Mouse (Mus musculus): ENCODE data around the gene Gal3st2c.

DNA sequence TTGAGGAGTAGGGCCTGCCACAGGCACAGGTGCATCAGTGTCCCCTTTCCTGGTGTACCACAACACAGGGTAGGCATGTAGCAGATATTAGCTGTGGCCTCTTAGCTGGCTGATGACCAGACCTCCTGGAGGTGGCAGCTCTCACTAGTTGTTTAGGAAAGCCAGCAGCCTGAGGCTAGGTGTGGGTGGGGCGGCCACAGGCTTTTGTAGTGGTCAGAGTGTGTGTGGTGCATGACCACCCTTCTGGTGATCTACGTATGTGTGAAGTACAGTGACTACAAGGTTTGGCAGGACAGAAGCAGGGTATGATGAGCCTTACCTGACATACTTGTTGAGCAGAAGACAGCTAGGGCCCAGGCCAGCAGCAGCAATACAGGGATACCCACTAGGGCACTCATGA, 50.1 kb downstream of the Gal3st2c start:
- no peak for TF ChIP-seq CTCF (IDR thresholded peaks at IDR 0.05; ENCODE audit: low read depth)
- no peak for TF ChIP-seq EP300 (IDR thresholded peaks at IDR 0.05; ENCODE audit: low read depth)

All from heart, postnatal 0 days (tissue).